Mouse (Mus musculus): ENCODE measurements around the gene Abcb9. TPM values are rescaled to one million over a fixed set of nuclear protein-coding genes. Genes with fewer than 3 reads are reported as not detected.

Gene Abcb9
- total RNA-seq, 2 experiments from 2014 or later = 55.0 to 57.3 TPM

GRCm38 (mm10) chr5:124091951-124092406, 3.6 kb downstream of the Abcb9 start:
- Histone ChIP-seq H3K4me3 (no peak overlapping the region), H3K27ac (no peak overlapping the region)
- DNase-seq (ENCODE audit: extremely low spot score in 1 of 2, low spot score in 2 of 2) = no peak
- intact Hi-C loops (cut with DNase I) = no loop called here
- TF ChIP-seq CTCF (IDR thresholded peaks at IDR 0.05) = no peak

GRCm38 (mm10) chr5:124089868-124090267, 5.7 kb downstream of the Abcb9 start:
- DNase-seq (ENCODE audit: extremely low spot score in 1 of 2, low spot score in 2 of 2) = no peak
- intact Hi-C loops (cut with DNase I) = no loop called here
- Histone ChIP-seq H3K27ac (no peak overlapping the region), H3K4me3 (no peak overlapping the region)
- TF ChIP-seq CTCF (IDR thresholded peaks at IDR 0.05) = no peak

GRCm38 (mm10) chr5:124086876-124087275, 8.7 kb downstream of the Abcb9 start:
- no peak for TF ChIP-seq CTCF (IDR thresholded peaks at IDR 0.05)
- no peak for DNase-seq (ENCODE audit: extremely low spot score in 1 of 2, low spot score in 2 of 2)
- Histone ChIP-seq H3K4me3 (no peak overlapping the region), H3K27ac (peak overlapping the region; percentile 26; the same call in 1 of the 2 replicates)
- intact Hi-C loops (cut with DNase I) = no loop called here

- DNase-seq (ENCODE audit: extremely low spot score in 1 of 2, low spot score in 2 of 2) = no peak
- no peak overlapping the region for H3K4me3 ChIP-seq
- no peak for TF ChIP-seq CTCF (IDR thresholded peaks at IDR 0.05)
- peak overlapping the region; percentile 58 for H3K27ac ChIP-seq
- intact Hi-C loops (cut with DNase I) = loop anchor here (1.0 to 2.0 kb wide), 2 partner anchors 85 to 137 kb away; no protein-coding TSS in a partner anchor
These were observed 10.1 kb downstream of the Abcb9 start for GRCm38 (mm10) chr5:124085513-124085912.

GRCm38 (mm10) chr5:124084588-124085173, 10.9 kb downstream of the Abcb9 start:
- no peak overlapping the region for H3K4me3 ChIP-seq
- peak overlapping the region; percentile 58 for H3K27ac ChIP-seq
- TF ChIP-seq CTCF (IDR thresholded peaks at IDR 0.05) = peak; percentile 96
- DNase-seq (ENCODE audit: extremely low spot score in 1 of 2, low spot score in 2 of 2) = peak; percentile 82 to 85
- intact Hi-C loops (cut with DNase I) = loop anchor here (1.0 to 2.0 kb wide), 2 partner anchors 84 to 136 kb away; no protein-coding TSS in a partner anchor

- Histone ChIP-seq H3K4me3 (no peak overlapping the region), H3K27ac (peak overlapping the region; percentile 57)
- intact Hi-C loops (cut with DNase I) = loop anchor here (2.0 kb wide), 1 partner anchor 135 kb away; no protein-coding TSS in a partner anchor
- no peak for DNase-seq (ENCODE audit: extremely low spot score in 1 of 2, low spot score in 2 of 2)
- no peak for TF ChIP-seq CTCF (IDR thresholded peaks at IDR 0.05)
These were observed 11.6 kb downstream of the Abcb9 start for GRCm38 (mm10) chr5:124083850-124084587.

GRCm38 (mm10) chr5:124082941-124083688, 12.5 kb downstream of the Abcb9 start:
- no peak for TF ChIP-seq CTCF (IDR thresholded peaks at IDR 0.05)
- H3K27ac ChIP-seq = no peak overlapping the region
- DNase-seq (ENCODE audit: extremely low spot score in 1 of 2, low spot score in 2 of 2) = no peak
- no peak overlapping the region for H3K4me3 ChIP-seq
- intact Hi-C loops (cut with DNase I) = no loop called here

- no peak overlapping the region for H3K27ac ChIP-seq
- TF ChIP-seq CTCF (IDR thresholded peaks at IDR 0.05) = no peak
- intact Hi-C loops (cut with DNase I) = no loop called here
- H3K4me3 ChIP-seq = no peak overlapping the region
- no peak for DNase-seq (ENCODE audit: extremely low spot score in 1 of 2, low spot score in 2 of 2)
These were observed 13.2 kb downstream of the Abcb9 start for GRCm38 (mm10) chr5:124082447-124082846.

GRCm38 (mm10) chr5:124079880-124080279, 15.7 kb downstream of the Abcb9 start:
- intact Hi-C loops (cut with DNase I) = loop anchor here (10.0 kb wide), 1 partner anchor 335 kb away; the partner anchor contains the start of genes Kntc1 and Rsrc2

GRCm38 (mm10) chr5:124078794-124079416, 16.7 kb downstream of the Abcb9 start:
- Histone ChIP-seq H3K27ac (peak overlapping the region; percentile 55; the same call in 1 of the 2 replicates), H3K4me3 (peak overlapping the region; percentile 19; the same call in 1 of the 2 replicates)
- intact Hi-C loops (cut with DNase I) = loop anchor here (10.0 kb wide), 1 partner anchor 334 kb away; the partner anchor contains the start of genes Kntc1 and Rsrc2
- TF ChIP-seq CTCF (IDR thresholded peaks at IDR 0.05) = no peak
- DNase-seq (ENCODE audit: extremely low spot score in 1 of 2, low spot score in 2 of 2) = peak; percentile 44 to 70

More at GRCm38 (mm10) chr5:124079880-124080279, 15.7 kb downstream of the Abcb9 start:
- Histone ChIP-seq H3K27ac (no peak overlapping the region), H3K4me3 (no peak overlapping the region)
- no peak for TF ChIP-seq CTCF (IDR thresholded peaks at IDR 0.05)
- no peak for DNase-seq (ENCODE audit: extremely low spot score in 1 of 2, low spot score in 2 of 2)

All from left cerebral cortex, adult 2 months (tissue).